Mouse (Mus musculus) forebrain, embryonic 12.5 days (tissue): ENCODE results near the gene Eif5b. TPM values are rescaled to one million over a fixed set of nuclear protein-coding genes. Genes with fewer than 3 reads are reported as not detected.
A peak's percentile ranks its signal among the peaks of the same experiment; 100 is the strongest.
"Not testable (repeated sequence)": the region's sequence is repeated elsewhere in the genome, so short reads cannot be mapped to it uniquely, and the experiment has no call there.

Experiments used
- ATAC-seq: fragments of 200-750 bp; cut with Nextera tagmentation; 2 replicates; pipeline ENCODE4 v1.8.0; 2017; ENCODE audit warnings: moderate TSS enrichment; ENCODE audit not compliant: low FRiP score
- H3K27ac ChIP-seq: fragments of 300-500 bp; sonication (generic); 2 replicates; pipeline ENCODE4 v1.5.1; 2016; ENCODE audit warnings: mild to moderate bottlenecking
- H3K27me3 ChIP-seq: fragments of 300-500 bp; sonication (generic); 2 replicates; pipeline ENCODE4 v1.6.1; 2016; ENCODE audit warnings: mild to moderate bottlenecking
- H3K36me3 ChIP-seq: fragments of 300-500 bp; sonication (generic); replicated peaks from 2 replicates; pipeline ENCODE4 v1.6.1; 2016; ENCODE audit warnings: mild to moderate bottlenecking
- H3K4me1 ChIP-seq: fragments of 300-500 bp; sonication (generic); 2 replicates; pipeline ENCODE4 v1.6.1; 2016
- H3K4me2 ChIP-seq: fragments of 300-500 bp; sonication (generic); 2 replicates; pipeline ENCODE4 v1.6.1; 2016; ENCODE audit warnings: mild to moderate bottlenecking, moderate library complexity
- H3K4me3 ChIP-seq: fragments of 300-500 bp; sonication (generic); replicated peaks from 2 replicates; pipeline ENCODE4 v1.5.1; 2016; ENCODE audit warnings: mild to moderate bottlenecking
- H3K9ac ChIP-seq: fragments of 300-500 bp; sonication (generic); 2 replicates; pipeline ENCODE4 v1.6.1; 2016; ENCODE audit warnings: mild to moderate bottlenecking
- H3K9me3 ChIP-seq: fragments of 300-500 bp; sonication (generic); 2 replicates; pipeline ENCODE4 v1.6.1; 2016
- WGBS: fragments of 180-500 bp; shearing (Covaris S2); methylation state at CpG from one replicate; pipeline ENCODE4 v1.1.7; 2016; 5-methylcytosine and 5-hydroxymethylcytosine counted together
- polyA plus RNA-seq: library from polyadenylated mRNA; unstranded; fragments of >200 nt; fragmentation: Nextera tagmentation; extraction: Ambion mirVana; gene quantifications from 2 replicates; pipeline ENCODE4 v1.2.1, GENCODE M21; 2016

Eif5b gene
- polyA plus RNA-seq, result 33.8 and 34.3 TPM in 2 replicates

DNA sequence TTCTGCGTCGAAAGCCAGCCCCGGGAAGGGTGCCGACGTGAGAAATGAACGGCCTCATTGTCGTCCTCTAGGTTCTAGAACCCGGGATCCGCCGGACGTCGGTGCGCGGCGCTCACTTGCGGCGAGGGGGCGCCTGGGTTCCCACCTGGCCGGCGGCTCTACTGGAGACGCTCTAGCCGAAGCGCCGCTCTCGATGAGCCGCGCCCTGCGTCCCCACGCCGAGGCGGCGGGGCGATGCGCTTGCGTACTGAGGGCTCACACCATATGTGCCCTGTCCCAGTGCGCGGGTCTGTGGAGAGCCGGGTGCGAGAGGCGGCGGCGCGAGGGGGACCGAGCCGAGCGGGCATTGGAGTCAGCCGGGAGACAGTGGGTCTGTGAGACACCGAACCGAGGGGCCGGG lies at the start of gene Eif5b, which contains the start of gene Txndc9:
TSS of gene Eif5b (plus strand) at position 144 of the 400 bp plus-strand sequence.
TSS of gene Txndc9 (minus strand) at position 27 of the 400 bp plus-strand sequence.
- peaks cover 20% of the 10 kb centered on the region for H3K4me1 ChIP-seq
- peak within 1 kb of the TSS; percentile 94 for H3K9ac ChIP-seq
- ATAC-seq, result peak; percentile 93
- WGBS, result under 1% methylated on average over 50 of the region's 50 CpGs
- H3K4me3 ChIP-seq, result peak within 1 kb of the TSS; percentile 98
- H3K9me3 ChIP-seq, result no peaks in the 10 kb centered on the region
- H3K36me3 ChIP-seq, result peaks cover 27% of the 10 kb centered on the region
- peak within 1 kb of the TSS; percentile 92 for H3K27ac ChIP-seq
- H3K4me2 ChIP-seq, result peak within 1 kb of the TSS; percentile 86
- H3K27me3 ChIP-seq, result no peaks in the 10 kb centered on the region

DNA sequence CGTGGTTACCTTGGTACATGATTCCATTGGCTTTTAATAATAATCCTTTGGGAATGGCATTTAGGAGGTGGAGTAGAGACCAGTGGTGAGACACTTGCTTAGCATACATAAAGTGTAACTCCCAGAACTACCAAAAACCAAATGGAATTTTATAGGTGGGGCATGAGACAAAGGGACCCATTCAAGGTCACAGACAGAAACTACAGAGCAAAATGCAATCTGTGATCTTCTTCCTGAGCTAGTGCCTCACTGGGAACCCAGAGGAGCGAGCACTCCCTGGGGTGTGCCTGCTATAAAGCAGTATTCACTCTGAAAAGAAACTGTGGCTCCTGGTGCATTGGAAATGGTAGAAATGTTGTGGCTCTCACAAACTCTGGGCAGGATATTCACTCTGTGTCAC lies 48.9 kb upstream of the Eif5b start:
- WGBS, result 73% methylated on average over 2 of the region's 2 CpGs
- no peak overlapping the region for H3K9ac ChIP-seq
- no peak overlapping the region for H3K4me2 ChIP-seq
- H3K36me3 ChIP-seq, result no peaks in the 10 kb centered on the region
- ATAC-seq, result no peak
- no peak overlapping the region for H3K4me3 ChIP-seq
- no peaks in the 10 kb centered on the region for H3K4me1 ChIP-seq
- no peak overlapping the region for H3K27ac ChIP-seq
- H3K9me3 ChIP-seq, result no peaks in the 10 kb centered on the region
- no peaks in the 10 kb centered on the region for H3K27me3 ChIP-seq

DNA sequence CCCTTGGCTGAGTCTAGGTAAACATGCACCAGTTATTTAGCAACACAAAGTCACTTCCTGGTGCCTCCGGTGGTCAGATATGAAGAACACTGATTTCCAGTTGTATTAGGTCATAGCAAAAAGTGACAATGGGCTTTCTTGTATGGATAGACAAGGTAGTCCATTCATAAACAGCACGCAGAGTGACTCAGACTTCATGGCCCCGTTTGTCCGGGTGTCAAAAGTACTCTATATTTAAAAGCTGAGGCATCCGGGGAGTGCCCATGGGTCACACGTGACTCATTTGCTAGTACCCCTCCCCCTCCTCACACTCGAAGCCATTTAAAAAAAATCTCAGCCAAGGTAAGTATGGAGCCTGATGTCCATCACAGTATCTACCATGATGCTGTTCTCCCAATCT lies 43.0 kb upstream of the Eif5b start:
- 85% methylated on average over 7 of the region's 7 CpGs for WGBS
- Histone ChIP-seq H3K9ac (no peak overlapping the region), H3K9me3 (no peaks in the 10 kb centered on the region), H3K4me1 (peaks cover 7% of the 10 kb centered on the region), H3K27me3 (no peaks in the 10 kb centered on the region), H3K27ac (no peak overlapping the region), H3K4me2 (no peak overlapping the region), H3K4me3 (no peak overlapping the region), H3K36me3 (no peaks in the 10 kb centered on the region)
- ATAC-seq, result no peak

DNA sequence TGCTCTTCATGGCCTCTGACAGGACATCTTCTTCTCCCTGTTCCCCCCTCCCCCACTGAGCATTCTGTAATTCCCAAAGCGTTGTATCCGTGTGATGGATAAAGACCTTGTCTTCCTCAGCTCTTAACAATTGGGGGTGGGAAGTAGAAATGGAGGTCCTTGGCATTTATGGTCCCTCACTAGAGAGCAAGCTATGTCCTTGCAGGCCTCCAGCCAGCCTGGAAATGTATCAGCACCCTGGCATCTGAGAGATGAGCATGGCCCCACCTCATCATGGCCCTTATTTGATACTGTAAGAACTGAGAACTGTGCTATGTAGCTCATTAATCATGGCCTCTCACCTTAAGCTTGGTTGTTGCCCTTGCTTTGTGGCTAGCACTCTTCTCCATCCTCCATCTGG lies 42.6 kb upstream of the Eif5b start:
- no peaks in the 10 kb centered on the region for H3K27me3 ChIP-seq
- peaks cover 8% of the 10 kb centered on the region for H3K4me1 ChIP-seq
- no peak overlapping the region for H3K4me3 ChIP-seq
- no peaks in the 10 kb centered on the region for H3K36me3 ChIP-seq
- no peak overlapping the region for H3K27ac ChIP-seq
- 85% methylated on average over 2 of the region's 2 CpGs for WGBS
- no peak for ATAC-seq
- no peak overlapping the region for H3K4me2 ChIP-seq
- H3K9me3 ChIP-seq, result no peaks in the 10 kb centered on the region
- H3K9ac ChIP-seq, result no peak overlapping the region

DNA sequence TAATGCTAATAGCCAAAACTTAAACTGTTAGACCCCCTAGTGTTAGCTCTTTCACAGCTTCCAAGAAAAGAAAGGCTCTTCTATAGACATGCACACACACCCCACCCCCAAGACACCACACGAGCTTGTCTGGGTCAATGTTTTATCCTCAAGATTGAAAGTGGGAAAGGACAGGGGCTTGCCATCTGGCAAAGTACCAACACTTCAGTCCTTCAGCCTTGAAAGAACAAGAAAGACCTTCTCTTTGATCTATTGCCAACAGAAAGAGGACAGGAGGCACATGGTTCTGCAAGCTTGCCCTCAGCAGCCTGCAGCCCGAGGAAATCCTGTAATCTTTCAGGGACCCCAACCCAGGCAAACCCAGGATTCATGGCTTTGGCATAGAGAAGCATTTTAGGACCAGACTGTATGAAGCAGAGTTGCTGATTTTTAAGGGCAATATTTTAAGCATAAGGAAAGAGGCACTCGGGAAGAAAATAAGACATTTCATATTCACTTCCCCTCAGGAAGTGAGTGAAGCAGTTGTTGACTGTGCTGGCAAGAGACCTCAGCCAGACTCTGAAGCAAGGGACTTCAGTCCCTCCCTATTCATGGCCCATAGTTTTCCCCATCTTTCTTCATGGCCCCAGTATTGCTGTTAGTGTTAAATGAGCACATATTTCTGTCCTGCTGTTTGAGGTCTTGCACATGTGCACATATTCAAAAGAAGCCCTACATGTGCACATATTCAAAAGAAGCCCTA lies 40.9 kb upstream of the Eif5b start:
- WGBS, result 43% methylated on average over 3 of the region's 3 CpGs
- H3K4me3 ChIP-seq, result no peak overlapping the region
- no peaks in the 10 kb centered on the region for H3K36me3 ChIP-seq
- H3K27me3 ChIP-seq, result no peaks in the 10 kb centered on the region
- no peak overlapping the region for H3K9ac ChIP-seq
- H3K4me1 ChIP-seq, result peaks cover 8% of the 10 kb centered on the region
- peak overlapping the region; percentile 48; the same call in 1 of the 2 replicates for H3K27ac ChIP-seq
- no peak for ATAC-seq
- H3K4me2 ChIP-seq, result no peak overlapping the region
- H3K9me3 ChIP-seq, result no peaks in the 10 kb centered on the region

DNA sequence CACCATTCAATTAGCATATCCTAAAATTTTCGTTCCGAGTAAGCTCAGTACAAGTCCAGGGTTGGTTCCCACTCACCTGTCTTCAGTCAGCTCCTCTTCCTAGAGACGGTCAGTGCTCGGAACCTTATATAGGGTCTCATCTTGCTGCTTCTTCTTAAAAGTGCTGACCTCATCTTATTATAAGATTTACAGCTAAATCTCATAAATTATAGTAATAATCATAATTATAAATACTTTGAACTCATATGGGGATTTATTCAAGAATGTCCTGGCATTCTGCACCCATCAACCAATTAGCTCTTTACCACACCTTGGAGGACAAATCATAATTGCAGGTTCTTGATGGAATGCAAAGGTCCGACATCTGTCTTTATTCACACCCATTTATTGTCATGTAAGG lies 40.2 kb upstream of the Eif5b start, which contains the start of gene Lyg1:
TSS of gene Lyg1 (minus strand) at position 101 of the 400 bp plus-strand sequence.
- WGBS, result 82% methylated on average over 5 of the region's 5 CpGs
- H3K27me3 ChIP-seq, result no peaks in the 10 kb centered on the region
- H3K9me3 ChIP-seq, result no peaks in the 10 kb centered on the region
- ATAC-seq, result no peak
- H3K36me3 ChIP-seq, result no peaks in the 10 kb centered on the region
- H3K27ac ChIP-seq, result peak within 1 kb of the TSS; percentile 48; the same call in 1 of the 2 replicates
- H3K4me3 ChIP-seq, result no peak within 1 kb of the TSS
- H3K4me1 ChIP-seq, result peaks cover 8% of the 10 kb centered on the region
- H3K4me2 ChIP-seq, result no peak within 1 kb of the TSS
- H3K9ac ChIP-seq, result no peak within 1 kb of the TSS

DNA sequence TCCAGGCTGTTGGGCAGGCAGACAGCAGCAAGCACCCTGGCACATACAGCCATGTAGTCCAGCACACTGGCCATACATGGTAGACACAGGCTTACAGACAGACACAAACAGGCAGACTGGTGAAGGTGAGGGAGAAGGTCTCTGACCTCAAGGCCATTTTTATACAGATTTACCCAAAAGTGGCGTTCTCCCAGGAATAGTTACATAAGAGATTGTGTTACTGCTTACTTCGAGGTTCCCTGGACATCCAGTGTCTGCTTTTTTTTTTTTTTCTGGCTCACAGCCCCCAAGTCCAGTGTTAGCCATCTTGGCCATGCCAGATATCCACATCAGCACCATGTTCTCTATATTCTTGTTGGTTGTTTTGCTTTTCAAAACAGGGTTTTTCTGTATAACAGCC lies 39.3 kb upstream of the Eif5b start:
- Histone ChIP-seq H3K4me3 (no peak overlapping the region), H3K9me3 (no peaks in the 10 kb centered on the region), H3K4me2 (no peak overlapping the region), H3K4me1 (peaks cover 8% of the 10 kb centered on the region), H3K27ac (no peak overlapping the region), H3K27me3 (no peaks in the 10 kb centered on the region), H3K36me3 (no peaks in the 10 kb centered on the region), H3K9ac (no peak overlapping the region)
- whole genome bisulfite sequencing, result 84% methylated on average over 2 of the region's 2 CpGs
- no peak for ATAC-seq

DNA sequence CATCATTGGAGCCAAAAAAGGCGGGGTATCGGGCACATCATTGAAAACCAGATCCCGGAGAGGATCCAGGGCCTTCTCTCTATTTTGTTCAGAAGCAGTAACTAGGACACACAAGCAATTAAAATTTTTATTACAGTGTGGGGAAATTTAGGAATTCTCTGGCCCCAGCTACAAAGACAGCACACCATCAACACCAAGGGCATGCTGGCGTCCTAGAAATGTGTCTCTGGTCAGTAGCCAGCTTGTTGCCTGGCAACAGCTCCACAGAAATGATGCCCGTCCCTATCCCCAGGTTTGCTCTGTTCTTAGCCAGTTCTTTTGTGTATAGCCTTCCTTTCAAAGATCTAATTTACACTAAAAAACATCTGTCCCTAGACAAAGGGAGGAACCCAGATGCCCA lies 38.3 kb upstream of the Eif5b start:
- ATAC-seq, result no peak
- Histone ChIP-seq H3K4me1 (peaks cover 8% of the 10 kb centered on the region), H3K36me3 (no peaks in the 10 kb centered on the region), H3K9ac (no peak overlapping the region), H3K27ac (no peak overlapping the region), H3K9me3 (no peaks in the 10 kb centered on the region), H3K4me2 (no peak overlapping the region), H3K4me3 (no peak overlapping the region), H3K27me3 (no peaks in the 10 kb centered on the region)
- 62% methylated on average over 5 of the region's 5 CpGs for WGBS

DNA sequence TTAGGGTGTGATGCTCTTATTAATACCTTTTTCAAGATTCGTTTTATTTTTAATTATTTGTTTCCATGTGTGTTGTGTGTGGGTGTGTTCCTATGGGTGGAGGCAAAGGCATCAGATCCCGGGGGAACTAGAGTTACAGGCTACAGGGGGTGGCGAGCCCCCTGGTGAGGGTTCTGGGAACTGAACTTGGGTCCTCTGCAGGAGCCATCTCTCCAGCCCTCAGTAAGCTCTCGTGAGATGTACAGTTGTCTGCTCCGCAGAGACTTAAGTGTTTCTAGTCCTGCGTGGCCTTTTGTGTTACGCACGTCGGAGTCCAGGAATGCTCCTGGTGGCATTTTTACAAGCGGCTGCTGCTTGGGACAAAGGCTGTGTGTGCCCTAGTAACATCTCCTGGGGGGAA lies 32.2 kb upstream of the Eif5b start:
- Histone ChIP-seq H3K4me1 (no peaks in the 10 kb centered on the region), H3K36me3 (no peaks in the 10 kb centered on the region), H3K27me3 (no peaks in the 10 kb centered on the region), H3K9ac (no peak overlapping the region), H3K4me2 (no peak overlapping the region), H3K27ac (no peak overlapping the region), H3K4me3 (no peak overlapping the region), H3K9me3 (no peaks in the 10 kb centered on the region)
- WGBS, result 68% methylated on average over 10 of the region's 10 CpGs
- no peak for ATAC-seq

DNA sequence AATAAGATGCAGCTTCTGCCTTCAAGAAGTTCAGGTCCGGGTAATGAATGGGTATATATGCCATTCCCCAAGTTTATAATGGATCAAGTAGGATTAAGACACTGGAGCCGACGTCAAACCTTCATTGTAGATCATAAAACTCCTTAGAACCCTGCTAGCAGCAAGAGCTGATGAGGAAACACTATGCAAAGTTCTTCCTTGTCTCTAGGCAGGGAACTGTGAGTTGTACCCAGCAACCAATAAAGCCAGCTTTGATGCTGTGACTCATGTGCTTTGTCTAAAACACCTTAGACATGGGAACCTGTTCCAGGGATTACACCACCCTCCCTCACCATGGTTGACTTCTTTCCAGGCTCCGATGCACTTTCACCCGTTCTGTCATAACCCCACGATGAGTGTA lies 29.1 kb upstream of the Eif5b start:
- no peak overlapping the region for H3K4me3 ChIP-seq
- ATAC-seq, result no peak

DNA sequence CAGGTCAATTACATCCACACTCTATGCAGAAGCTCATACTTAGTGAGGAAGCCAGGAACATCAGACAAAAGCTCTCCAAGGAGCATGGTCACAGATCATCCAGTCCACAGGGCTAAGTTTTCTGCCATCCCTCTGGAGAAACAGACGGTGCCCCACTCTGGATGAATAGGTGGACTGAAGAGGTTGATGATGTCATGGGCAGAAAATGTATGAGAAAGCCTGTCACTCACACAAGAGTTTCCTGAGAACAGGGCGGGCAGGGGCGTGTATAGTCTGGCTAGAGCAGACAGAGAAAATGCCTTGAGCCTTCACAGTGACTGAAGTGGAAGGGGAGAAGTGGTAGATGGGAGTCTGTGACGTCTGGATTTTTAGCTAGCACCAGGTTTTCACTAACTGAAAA lies 26.3 kb upstream of the Eif5b start:
- H3K4me3 ChIP-seq, result no peak overlapping the region
- H3K27ac ChIP-seq, result no peak overlapping the region
- H3K4me1 ChIP-seq, result peaks cover 4% of the 10 kb centered on the region; the same call in 1 of the 2 replicates
- no peaks in the 10 kb centered on the region for H3K27me3 ChIP-seq
- no peaks in the 10 kb centered on the region for H3K9me3 ChIP-seq
- 43% methylated on average over 4 of the region's 4 CpGs for WGBS
- no peaks in the 10 kb centered on the region for H3K36me3 ChIP-seq
- H3K4me2 ChIP-seq, result no peak overlapping the region
- ATAC-seq, result no peak
- no peak overlapping the region for H3K9ac ChIP-seq

More for the DNA sequence above, 29.1 kb upstream of the Eif5b start:
- Histone ChIP-seq H3K4me1 (peaks cover 4% of the 10 kb centered on the region; the same call in 1 of the 2 replicates), H3K9me3 (no peaks in the 10 kb centered on the region), H3K9ac (no peak overlapping the region), H3K36me3 (no peaks in the 10 kb centered on the region), H3K4me2 (no peak overlapping the region), H3K27me3 (no peaks in the 10 kb centered on the region), H3K27ac (no peak overlapping the region)
- WGBS, result 86% methylated on average over 6 of the region's 6 CpGs

DNA sequence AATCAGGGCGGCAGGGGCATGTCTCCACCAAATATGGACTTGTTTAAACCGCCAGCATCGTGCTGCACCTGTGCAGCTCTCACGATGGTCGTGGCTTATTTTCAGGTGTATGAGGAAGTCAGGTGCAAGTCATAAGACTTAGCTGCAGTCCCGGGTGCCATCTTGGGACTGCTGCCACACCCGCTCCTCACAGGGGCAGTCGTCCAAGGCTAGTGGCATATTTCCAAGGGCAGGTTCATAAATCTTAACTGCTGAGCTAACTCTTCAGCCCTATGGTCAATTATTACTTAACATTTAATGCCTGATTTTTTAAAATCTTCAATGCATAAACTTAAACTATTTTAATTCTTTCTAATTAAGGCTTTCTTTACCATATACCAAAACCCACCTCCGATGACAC lies 21.1 kb upstream of the Eif5b start:
- not testable (repeated sequence) for H3K9ac ChIP-seq, H3K27me3 ChIP-seq, H3K36me3 ChIP-seq, H3K4me3 ChIP-seq, H3K9me3 ChIP-seq, H3K4me2 ChIP-seq, H3K4me1 ChIP-seq, ATAC-seq, H3K27ac ChIP-seq
- 78% methylated on average over 9 of the region's 9 CpGs for WGBS

DNA sequence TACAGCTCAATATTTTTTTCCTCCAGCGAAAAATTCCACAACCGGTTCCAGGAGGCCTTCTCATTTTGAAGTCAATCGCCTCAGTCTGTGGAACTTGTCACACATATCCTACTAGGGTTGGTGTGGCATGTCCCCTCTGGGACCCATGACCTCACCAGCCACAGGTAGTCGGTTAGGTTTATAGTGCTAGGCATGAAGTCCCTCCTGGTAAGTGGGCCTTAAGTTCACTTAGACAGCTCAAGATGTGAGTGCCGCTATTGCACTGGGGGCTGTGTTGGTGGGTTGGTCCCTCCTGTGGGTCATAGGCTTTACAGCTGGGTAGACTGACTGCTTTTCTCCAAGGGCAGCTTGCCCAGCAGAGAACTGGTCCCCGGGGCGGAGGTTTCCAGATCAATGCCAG lies 20.5 kb upstream of the Eif5b start:
- no peak overlapping the region for H3K9ac ChIP-seq
- H3K4me2 ChIP-seq, result no peak overlapping the region
- 89% methylated on average over 7 of the region's 7 CpGs for WGBS
- no peak overlapping the region for H3K4me3 ChIP-seq
- no peak overlapping the region for H3K27ac ChIP-seq
- no peaks in the 10 kb centered on the region for H3K36me3 ChIP-seq
- H3K27me3 ChIP-seq, result no peaks in the 10 kb centered on the region
- H3K9me3 ChIP-seq, result no peaks in the 10 kb centered on the region
- ATAC-seq, result no peak
- H3K4me1 ChIP-seq, result no peaks in the 10 kb centered on the region
